Mouse (Mus musculus) v-Abl transformed pro-B cells (cell line): ENCODE measurements around the gene Vars2.

Source experiments
- in situ Hi-C, 2 experiments: fragments of 400-800 bp; cut with MboI; formaldehyde crosslinking; loops; one replicate each; pipeline ENCODE4 v1.15.1; 2025; ENCODE audit not compliant: unreplicated experiment in 2 of 2

Vars2 gene

DNA sequence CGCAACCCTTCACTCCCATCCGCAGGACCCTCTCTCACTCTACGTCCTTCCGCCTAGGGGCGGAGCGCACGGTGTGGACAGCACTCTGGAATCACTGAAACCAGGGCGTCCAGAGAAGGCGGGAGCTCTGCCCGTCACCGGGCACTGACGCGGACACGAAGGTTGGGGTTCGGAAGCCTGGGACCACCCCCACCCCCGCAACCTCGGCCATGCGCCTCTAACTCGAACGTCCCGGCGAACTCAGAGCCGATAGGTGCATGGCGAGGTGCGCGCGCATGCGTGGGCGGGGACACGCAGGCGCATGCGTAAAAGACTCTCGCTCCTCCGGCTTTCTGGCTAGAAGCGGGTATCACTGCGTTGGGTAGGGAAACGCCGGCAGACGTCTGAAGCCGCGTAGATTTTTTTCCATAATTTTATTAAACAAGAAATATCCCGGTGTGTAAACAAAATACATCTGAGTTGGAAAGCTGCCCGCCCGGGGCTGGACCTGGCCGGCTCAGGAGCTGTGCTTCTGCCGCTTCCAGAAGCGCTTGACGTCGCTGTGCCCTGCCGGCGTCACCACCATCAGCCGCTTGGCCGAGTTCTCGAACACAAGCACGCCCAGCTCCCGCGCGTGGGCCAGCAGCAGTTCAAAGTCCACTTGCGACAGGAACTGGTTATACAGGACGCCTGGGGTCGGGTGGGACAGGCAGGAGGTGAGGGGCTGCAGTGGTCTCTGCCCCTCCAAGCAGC is at the start of gene Vars2:
TSS of gene Vars2 (minus strand) at position 259 of the 732 bp plus-strand sequence.
- in situ Hi-C loops: no loop called here

DNA sequence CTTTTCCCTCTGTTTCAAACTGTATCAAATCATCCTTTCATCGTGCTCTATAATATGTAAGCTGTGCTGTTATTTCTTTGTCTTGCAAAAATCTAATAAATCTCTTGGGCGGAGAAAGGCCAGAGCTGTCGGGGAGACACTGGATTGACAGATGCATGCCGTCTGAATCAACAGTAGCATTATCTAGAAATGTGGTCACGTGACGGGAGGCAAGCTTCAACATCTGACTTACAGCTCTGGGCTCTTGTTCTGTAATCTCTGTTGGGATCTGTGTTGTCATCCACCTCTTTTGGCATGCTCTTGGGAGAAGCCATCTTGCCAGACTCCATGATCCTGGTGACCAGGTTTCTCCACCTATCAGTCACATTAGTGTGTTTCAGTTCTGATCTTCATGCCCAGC is 49.7 kb upstream of the Vars2 start:
- in situ Hi-C loops: loop anchor here in 1 of 2 experiments (5.0 kb wide), 1 partner anchor 90 kb away; the partner anchor contains the start of gene Gm9573

DNA sequence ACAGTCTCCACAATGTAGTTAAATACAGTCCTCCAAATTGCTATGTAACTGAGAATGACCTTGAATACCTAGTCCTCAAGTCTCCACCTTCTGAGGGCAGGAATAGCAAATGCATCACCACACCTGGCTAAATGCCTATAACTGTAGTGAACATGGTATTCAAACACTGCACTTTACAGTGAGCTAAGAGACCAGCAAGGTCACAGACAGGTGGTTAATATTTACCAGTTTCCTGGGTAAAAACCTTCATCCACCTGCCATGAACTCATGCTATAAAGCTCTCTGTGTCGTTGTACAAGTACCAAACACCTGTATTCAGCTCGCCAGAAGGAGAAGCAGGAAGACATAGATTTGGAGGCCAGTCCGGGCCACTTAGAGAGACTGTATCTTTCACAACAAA is 48.7 kb upstream of the Vars2 start:
- in situ Hi-C loops: loop anchor here in 1 of 2 experiments (5.0 kb wide), 1 partner anchor 89 kb away; the partner anchor contains the start of gene Gm9573

DNA sequence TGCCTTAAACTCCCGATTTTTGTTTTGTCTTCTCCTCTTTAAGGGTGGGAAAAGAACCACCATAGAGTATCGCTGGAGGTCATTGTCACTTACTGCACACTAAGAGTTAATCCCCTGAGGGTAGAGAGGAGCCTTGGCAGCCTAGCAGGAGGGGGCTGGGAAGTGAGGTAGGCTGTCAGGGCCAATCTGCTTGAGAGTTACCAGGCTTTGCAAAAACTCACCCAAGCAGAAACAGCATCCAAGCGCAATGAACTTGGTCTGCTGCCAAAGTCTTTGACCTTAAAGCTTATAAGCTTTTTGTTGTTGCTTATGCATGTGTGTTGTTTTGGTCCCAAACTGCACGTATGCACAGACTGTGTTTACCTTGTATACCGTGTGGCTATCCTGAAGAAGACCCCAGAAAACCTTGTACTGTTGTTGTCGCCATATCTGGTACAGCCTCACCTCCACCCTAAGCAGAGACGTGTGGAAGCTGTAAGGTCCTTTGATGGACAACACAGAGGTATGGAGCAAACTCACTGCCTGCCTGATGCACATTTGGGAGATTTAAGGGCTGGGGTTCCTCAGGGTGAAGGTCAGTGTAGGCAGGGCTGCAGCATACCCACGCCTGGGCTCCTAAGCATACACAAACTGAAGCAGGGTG is 43.4 kb upstream of the Vars2 start:
- in situ Hi-C loops: no loop called here

DNA sequence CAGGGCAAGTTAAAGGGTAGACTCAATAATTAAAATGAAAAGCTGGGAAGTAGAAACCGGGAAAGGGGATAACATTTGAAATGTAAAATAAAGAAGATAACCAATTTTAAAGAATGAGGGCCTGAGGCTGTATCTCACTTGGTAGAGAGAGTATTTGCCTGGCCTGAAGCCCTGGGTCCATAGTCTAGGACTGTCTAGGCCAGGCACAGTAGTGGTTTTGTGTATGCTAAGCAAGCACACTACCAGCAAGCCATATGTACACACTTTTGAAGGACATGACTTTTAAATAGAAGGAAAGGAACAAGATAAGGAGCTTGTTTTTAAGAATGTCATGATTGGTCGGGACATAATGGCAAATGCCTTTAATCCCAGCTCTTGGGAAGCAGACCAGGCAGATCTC is 41.2 kb upstream of the Vars2 start:
- in situ Hi-C loops: no loop called here

DNA sequence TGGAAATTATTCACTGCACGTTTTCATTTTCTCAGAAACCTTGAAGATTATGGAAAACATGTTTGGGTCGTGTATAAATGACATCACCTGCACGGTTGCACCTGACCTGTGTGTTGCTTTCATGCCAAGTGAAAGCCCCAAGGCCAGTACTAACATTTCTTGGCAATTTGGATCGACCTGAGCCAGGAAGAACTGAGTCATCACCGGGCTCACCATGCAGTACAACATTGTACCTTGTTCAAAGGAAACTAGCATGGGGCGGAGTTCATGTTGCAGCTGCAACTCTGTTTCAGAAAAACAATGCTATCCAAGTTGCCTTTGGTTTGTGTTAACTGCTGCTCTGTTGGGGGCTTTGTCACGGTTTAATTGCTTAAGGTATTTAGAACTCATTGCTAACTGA is 40.5 kb upstream of the Vars2 start:
- in situ Hi-C loops: no loop called here

DNA sequence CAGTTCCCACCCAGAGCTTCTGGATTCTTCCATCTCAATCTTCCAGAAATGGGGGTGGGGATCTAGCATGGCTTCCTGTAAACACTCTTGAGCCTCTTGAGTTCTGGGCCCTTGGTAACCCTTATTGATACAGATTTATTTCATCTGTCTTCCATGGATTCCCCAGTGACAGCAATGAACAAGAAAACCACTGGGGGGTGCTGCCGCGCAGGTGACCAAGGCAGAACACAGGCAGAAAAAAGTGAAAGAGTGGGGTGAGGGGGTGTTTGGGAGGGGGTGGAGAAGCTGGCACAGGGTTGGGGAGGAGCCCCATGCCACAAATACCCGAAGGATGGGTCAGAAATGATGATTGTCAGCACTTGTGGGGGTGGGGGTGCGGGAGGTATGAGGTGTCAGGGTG is 38.4 kb upstream of the Vars2 start:
- in situ Hi-C loops: no loop called here

DNA sequence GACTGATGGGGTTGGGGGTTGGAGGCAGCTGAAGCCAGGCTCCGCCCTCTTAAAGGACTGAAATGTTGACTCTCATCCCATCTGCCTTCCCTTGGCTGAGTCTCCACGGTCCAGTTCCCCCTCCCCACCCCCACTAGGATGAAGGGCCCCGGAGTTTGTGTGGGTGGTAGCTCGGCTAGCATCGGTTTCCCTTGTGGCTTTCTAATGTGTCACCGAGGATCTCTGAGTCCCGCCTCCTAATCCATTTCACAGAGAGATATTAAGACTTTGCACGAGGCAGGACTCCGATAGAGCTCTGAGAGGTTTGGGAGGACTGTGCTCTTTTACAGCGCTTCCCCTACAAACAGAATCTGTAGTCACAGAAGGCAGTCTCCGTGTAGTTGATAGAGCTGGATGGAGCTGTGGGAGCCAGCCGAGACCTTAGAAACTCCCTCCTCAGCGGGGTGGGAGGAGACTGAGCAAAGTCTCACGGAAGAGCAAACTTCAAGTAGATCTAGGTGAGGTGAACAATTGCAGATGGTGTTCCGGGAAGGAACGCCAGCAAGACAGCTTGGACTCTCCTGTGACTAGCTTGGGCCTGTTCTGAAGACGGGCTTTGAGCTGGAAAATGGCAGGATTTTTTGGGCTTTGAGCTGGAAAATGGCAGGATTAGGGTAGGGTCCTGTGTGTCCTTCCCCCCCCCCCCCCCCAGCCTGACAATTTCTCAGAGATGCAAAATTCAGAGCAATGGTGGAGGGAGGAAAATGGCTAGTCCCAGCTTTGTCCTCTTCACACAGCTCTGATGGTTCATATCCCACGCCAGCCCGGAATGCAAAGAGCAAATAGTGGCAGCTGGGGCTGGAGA is 37.5 kb upstream of the Vars2 start, which contains the start of gene Ddr1:
TSS of gene Ddr1 (minus strand) at position 1 of the 844 bp plus-strand sequence.
- in situ Hi-C loops: no loop called here

DNA sequence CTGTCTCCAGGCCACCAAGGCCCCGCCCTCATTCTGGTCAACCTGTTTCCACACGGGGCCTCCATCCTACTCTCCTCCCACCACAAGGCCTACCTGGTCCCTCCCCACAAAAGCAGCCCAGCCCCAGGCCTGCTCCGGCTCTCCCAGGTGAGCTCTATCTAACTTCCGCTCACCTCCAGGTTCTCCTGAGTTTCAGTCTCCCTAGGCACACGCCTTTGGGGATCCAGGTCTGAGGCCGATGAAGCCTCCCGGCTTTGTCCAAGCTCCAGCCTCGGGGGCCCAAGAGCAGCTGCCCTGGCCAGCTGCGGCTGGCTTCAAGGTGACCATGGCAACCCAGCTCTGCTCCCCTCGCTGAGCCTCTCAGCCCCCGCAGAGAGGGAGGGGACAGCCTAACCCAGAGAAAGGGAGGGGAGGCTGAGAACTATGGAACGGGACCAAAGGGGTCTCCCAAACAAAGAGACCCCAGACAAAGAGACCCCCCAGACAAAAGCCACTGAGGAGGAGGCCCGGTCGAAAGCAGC is 36.4 kb upstream of the Vars2 start:
- in situ Hi-C loops: no loop called here

DNA sequence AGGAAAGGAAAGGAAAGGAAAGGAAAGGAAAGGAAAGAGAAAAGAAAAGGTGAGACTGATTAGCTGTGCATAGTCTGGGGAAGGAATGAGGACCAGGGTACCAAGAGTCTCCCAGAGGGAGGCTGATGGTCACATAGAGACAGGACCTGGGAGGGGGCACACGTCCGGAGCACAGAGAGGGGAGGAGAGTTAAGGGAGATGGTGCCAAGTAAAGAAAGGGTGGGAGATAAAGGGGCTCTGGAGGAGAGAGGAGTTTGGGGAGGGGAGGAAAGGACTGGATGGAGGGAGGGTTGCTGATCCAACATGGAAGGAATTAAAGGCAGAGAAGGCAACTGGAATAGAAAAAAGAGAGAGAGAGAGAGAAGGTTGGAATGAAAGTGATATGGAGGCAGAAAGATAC is 35.7 kb upstream of the Vars2 start:
- in situ Hi-C loops: no loop called here

DNA sequence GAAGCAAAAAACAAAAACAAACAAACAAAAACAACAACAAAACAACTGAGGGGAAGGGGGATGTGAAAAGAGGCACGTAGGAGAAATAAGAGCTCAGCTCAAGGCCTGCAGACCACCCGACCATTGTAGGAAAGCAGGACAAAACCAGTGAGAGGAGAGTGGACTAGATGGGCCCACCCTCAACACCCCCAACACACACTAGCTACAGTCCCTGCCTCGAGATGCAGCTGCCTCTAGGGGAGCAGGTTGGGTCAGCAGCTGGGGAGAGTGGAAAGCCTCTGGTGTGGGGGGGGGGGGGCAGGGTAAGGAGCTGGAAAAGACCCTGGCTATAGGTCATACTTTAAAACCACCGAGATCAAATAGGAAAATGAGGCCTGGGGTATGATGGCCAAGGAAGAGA is 35.2 kb upstream of the Vars2 start:
- in situ Hi-C loops: no loop called here

DNA sequence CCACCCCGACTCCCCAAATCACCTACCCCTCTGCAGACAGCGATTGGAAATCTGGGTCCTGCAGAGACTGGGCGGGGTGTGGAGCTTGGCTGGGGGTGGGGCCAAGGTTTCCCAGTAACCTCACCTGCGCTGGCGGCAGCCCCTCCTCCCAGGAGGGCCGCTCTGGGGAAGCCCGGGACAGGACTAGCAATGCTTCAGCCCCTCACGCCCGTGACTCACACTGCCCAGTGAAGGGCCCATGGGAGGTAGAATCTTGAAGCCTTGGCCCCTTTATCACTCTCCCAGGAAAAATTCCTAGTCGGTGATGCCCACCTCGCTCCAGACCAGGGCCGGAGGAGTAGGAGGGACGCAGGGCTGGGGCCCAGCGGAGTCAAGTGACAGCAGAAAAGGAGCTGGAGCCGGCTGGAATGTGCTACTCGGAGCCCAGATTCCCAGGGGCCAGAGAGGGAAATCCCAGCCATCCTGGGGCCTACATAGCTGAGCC is 34.6 kb upstream of the Vars2 start:
- in situ Hi-C loops: no loop called here

DNA sequence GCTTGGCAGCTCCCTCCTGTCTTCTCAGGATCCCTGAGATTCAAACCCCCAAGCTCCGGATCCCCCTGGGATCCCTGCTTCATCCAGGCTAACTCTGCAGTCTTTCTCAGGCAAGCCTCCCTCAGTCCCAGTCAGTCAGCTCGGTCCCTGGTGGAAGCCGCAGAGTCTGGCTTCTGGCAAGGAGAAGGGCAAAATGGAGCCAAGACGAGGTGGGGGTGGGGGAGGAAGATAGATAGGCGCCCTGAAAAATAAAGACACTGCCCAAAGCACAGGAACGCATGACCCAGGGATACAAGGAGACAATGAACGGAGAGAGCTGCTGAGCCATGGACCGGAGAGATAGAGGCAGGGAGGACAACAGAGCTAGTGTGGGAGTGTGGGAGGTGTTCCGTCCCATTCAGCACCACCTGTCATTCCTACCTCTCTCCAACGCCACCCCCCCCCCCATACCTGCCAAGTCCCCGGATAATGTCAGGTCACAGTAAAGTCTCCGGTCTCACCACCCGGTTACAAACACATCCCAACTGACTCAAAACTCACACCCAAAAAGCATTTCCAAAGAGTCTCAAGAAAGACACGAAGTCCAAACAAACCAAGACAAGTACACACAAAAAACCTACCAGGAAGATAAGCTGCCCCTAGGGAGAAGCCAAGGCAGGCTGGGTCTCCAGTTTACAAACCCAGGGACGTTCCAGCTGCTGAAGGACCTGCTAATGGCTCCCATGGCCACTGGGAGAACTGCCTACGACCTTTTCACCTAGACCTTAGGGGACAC is 34.0 kb upstream of the Vars2 start:
- in situ Hi-C loops: no loop called here

DNA sequence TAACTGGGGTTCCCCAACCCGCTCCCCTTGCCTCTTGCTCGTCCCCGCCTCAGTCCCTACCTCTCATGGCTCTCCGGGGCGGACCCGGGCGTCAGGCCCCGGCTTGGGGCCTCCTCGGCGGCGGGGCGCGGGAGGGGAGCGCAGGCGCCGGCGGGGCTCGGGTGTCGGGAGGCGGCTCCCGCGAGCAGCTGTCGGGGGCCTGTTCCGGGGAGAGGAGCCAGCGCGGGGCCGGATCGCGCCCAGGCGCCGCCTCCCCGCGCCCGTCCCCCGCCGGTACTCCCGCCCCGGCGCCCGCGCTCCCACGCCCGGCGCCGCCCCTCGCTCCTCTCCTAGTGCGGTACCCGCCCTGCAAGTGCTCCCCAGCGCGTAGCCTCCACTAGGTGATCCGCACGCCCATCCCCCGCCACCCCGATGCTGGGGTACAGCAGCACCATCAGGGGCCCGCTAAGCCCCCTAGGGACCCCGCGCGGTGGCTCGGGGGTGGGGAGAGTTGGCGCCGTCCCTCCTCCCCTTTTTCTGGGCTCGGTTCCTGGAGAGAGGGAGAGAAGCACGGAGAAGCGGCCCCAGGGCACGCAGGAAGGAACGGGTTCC is 33.1 kb upstream of the Vars2 start:
- in situ Hi-C loops: no loop called here

DNA sequence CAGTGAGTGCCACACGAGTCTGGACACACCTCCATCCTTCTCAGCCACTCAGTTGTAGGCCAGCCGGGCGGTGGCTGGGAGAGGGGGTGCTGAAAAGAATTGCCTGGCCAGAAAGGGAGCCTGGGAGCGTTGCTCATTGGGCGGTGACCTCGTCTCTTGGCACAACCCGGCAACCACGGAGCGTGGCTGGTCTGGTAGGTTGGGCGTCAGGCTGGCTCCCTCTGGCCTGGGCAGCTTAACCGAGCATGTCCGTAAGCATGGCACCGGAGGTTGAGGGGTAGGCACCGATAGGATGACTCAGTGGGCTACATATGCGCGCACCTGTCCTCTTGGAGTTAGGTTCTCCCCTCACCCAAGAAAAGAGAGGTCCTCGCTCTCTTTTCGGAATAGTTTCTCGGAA is 32.5 kb upstream of the Vars2 start:
- in situ Hi-C loops: no loop called here

DNA sequence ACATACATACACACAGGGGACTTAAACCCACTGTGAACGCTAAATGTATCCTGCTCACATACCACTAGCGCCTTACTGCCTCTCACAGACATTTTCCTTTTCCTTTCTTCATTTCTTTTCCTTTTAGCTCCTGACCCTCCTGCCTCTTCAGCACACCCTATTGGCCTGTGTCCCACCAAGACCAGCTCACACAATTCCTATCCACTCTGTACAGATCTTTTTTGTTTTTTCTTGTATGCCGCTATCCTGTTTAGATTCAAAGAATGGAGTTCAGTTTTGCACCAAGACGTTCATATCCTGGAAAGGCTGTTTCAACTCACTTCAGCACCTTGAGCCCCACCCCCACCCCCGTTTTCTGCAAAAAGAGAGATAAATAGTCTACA is 31.1 kb upstream of the Vars2 start:
- in situ Hi-C loops: no loop called here

DNA sequence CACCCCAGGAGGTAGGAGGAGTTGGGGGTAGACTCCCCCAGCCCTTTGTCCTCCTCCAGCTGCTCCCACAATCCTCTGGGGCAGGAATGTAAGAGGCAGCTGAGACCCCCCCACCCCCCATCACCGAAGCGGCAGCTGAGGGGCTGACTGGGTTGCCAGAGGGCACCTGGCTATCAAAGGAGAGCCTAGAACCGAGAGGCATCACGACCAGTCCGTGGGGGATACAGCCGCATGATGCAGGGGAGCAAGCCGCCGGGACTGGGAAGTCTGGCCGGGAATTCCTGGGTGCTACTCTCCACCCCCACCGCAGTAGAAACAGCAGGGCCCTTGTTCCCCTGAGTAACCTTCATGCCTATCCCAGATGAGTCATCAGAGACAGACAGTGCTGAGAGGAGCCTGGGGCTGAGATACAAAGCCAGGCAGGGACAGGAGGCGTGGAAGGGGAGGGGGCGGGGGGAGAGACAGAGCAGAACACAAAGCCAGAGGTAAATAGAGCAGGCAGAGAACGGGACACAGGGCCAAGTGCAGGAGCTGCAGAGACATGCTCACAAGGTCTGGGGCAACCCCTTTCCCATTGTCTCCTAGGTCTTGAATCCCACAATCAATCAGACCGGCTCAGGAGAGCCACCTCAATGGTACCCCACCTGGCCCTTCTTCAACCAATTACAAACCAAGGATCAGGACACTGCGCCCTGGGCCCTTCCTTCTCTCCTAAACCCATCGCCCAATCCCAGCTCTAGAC is 30.5 kb upstream of the Vars2 start:
- in situ Hi-C loops: no loop called here

DNA sequence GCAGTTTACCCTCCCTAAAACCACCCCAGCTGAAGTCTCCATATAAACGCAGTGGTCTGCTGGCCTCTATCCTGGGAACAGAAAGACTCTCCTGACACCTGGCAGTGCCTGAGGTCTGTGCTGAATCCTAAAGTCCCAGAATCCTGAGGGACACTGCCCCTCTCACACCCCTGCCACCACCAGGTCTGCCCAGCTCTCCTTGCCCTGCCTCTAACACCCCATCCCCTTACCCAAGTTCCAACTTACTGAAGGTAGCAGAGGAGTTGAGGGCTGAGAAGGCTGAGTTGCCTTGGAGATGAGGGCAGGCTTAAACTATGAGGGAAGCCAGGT is 30.0 kb upstream of the Vars2 start:
- in situ Hi-C loops: no loop called here

DNA sequence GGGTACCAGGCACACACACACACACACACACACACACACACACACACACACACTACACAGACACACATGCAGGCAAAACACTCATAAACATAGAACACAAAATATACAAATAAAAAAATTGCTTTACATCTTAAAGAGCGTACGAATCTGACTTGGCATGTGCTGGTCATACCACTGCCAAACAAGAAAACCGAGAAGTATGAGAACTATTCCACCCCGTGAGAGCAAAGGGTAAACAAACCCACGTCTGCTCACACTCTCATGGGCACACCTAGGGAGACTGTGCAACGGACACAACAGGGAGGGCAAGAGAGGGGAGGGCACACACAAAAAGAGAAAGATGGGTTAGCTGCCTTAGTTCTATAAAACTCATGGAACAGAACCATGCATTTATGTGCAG is 29.3 kb upstream of the Vars2 start:
- in situ Hi-C loops: no loop called here
